Mouse (Mus musculus): ENCODE measurements around the gene Thsd7b. TPM values are rescaled to one million over a fixed set of nuclear protein-coding genes. Genes with fewer than 3 reads are reported as not detected.

The Thsd7b gene
- polyA plus RNA-seq, 2 experiments: 1.1 to 1.8 TPM

DNA sequence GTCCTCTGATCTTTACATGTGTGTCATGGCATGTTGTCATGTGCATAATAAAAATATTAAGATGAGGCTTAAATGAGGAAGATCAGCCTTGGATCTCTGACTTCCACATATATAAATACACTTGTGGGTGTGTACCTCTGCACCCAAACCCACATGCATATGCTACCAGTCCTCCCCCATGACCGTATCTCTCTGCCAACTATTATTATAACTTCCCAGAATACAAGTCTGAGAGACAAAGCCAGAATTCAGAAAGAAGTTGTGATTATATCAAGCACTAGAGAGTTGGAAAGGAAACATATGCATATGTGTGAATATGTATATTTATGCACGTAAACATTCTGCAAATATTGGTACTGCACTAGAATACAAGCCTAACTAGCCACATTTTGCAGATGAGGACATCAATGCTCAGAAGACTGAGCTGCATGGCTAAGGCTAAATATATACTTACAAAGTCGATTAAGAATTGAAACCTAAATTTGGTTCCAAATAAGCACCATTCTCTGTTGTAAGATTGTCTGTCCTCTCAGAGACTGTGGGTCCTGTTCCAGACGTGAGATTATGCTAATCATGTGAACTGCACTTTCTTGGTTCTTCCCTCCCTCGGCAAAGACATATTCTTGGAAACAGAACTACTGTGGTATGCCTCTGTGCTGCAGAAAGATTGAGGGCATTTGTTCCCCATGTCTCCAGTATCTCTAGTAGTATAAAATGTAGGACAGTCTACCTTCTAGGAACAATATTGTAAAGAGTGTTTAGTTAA, 211.3 kb downstream of the Thsd7b start:
- Histone ChIP-seq H3K9me3 (ENCODE audit: control insufficient read depth, low read length) (no peaks in the 10 kb centered on the region), H3K9ac (ENCODE audit: low read depth, low read length, severe bottlenecking) (no peak overlapping the region), H3K4me3 (replicated peaks; ENCODE audit: low read length) (no peak overlapping the region), H3K4me1 (ENCODE audit: control insufficient read depth, insufficient read depth, low read length) (no peaks in the 10 kb centered on the region), H3K27me3 (ENCODE audit: control insufficient read depth, insufficient read depth, low read length) (no peaks in the 10 kb centered on the region), H3K27ac (replicated peaks; ENCODE audit: low read depth, low read length) (no peak overlapping the region), H3K4me2 (replicated peaks; ENCODE audit: low read depth, low read length, severe bottlenecking) (no peak overlapping the region), H3K36me3 (ENCODE audit: control insufficient read depth, insufficient read depth, low read length) (no peaks in the 10 kb centered on the region)
- no peak for DNase-seq (ENCODE audit: low spot score)
- TF ChIP-seq POLR2A (IDR thresholded peaks at IDR 0.05; ENCODE audit: borderline replicate concordance, extremely low read depth, insufficient read depth, insufficient read length): no peak
- WGBS: 78% methylated on average over 5 of the region's 5 CpGs
- no peak for ATAC-seq (ENCODE audit: low FRiP score, low read depth)

DNA sequence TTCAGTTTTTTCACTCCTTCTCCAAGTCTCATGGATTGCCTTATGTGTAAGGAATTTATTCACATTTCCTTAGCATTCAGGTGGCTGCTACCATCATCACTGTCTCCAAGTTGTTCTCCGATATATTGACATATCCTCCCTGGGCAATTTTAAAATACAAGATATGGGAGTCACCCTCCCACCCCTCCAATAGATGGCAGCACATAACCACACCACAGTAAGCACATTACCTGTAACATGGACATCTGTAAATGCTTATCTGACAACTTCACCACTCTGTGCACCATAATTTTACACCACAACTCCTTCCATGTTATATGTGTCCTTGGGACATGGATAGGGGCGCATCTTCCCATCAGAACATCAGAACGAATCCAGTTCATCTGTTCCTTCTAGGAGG, 218.0 kb downstream of the Thsd7b start:
- WGBS: 91% methylated on average over 3 of the region's 3 CpGs
- no peak overlapping the region for H3K9ac ChIP-seq (ENCODE audit: low read depth, low read length, severe bottlenecking)
- no peak for TF ChIP-seq POLR2A (IDR thresholded peaks at IDR 0.05; ENCODE audit: borderline replicate concordance, extremely low read depth, insufficient read depth, insufficient read length)
- no peaks in the 10 kb centered on the region for H3K27me3 ChIP-seq (ENCODE audit: control insufficient read depth, insufficient read depth, low read length)
- ATAC-seq (ENCODE audit: low FRiP score, low read depth): no peak
- no peaks in the 10 kb centered on the region for H3K9me3 ChIP-seq (ENCODE audit: control insufficient read depth, low read length)
- DNase-seq (ENCODE audit: low spot score): no peak
- no peak overlapping the region for H3K4me3 ChIP-seq (replicated peaks; ENCODE audit: low read length)
- H3K36me3 ChIP-seq (ENCODE audit: control insufficient read depth, insufficient read depth, low read length): no peaks in the 10 kb centered on the region
- H3K4me1 ChIP-seq (ENCODE audit: control insufficient read depth, insufficient read depth, low read length): no peaks in the 10 kb centered on the region
- no peak overlapping the region for H3K4me2 ChIP-seq (replicated peaks; ENCODE audit: low read depth, low read length, severe bottlenecking)
- H3K27ac ChIP-seq (replicated peaks; ENCODE audit: low read depth, low read length): no peak overlapping the region

DNA sequence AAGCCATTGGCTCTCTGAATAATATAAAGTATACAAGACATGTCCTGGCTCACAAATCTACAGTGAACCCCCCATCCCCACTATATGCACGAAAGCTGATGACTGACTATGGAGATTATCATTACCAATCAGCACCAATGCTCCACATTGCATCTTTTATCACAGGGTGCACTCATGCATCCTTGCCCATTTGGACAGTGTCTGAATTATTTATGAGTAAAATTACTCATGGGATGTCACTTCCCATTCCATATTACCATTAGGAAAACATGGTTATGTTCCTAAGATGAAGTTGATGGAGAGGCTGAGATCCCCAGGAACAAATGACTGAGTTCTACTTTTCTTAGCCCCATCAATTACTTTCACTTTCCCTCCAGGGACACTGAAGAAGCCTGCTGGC, 220.8 kb downstream of the Thsd7b start:
- Histone ChIP-seq H3K4me1 (ENCODE audit: control insufficient read depth, insufficient read depth, low read length) (no peaks in the 10 kb centered on the region), H3K4me3 (replicated peaks; ENCODE audit: low read length) (no peak overlapping the region), H3K27me3 (ENCODE audit: control insufficient read depth, insufficient read depth, low read length) (no peaks in the 10 kb centered on the region), H3K4me2 (replicated peaks; ENCODE audit: low read depth, low read length, severe bottlenecking) (no peak overlapping the region), H3K36me3 (ENCODE audit: control insufficient read depth, insufficient read depth, low read length) (no peaks in the 10 kb centered on the region), H3K27ac (replicated peaks; ENCODE audit: low read depth, low read length) (no peak overlapping the region), H3K9me3 (ENCODE audit: control insufficient read depth, low read length) (no peaks in the 10 kb centered on the region), H3K9ac (ENCODE audit: low read depth, low read length, severe bottlenecking) (no peak overlapping the region)
- no peak for TF ChIP-seq POLR2A (IDR thresholded peaks at IDR 0.05; ENCODE audit: borderline replicate concordance, extremely low read depth, insufficient read depth, insufficient read length)
- 72% methylated on average over 1 of the region's 1 CpGs for WGBS
- ATAC-seq (ENCODE audit: low FRiP score, low read depth) (no peak), DNase-seq (ENCODE audit: low spot score) (no peak)

DNA sequence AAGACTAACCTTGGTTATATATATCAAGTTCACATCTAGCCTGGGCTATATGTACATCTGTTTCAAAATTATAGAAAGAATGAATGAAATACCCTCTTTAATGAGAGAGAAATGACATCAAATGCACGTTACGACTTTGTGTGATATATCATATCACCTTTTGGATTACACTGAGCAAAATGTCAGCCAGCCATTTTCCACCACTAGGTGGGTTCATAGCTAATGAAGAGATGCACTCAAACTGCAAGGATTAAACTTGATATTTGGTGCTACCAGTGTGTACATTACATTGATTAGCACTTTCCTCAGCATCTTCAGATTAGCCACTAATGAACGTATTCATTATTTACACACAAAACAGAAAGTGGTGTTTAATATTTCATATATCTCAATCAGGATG, 228.6 kb downstream of the Thsd7b start:
- no peaks in the 10 kb centered on the region for H3K27me3 ChIP-seq (ENCODE audit: control insufficient read depth, insufficient read depth, low read length)
- DNase-seq (ENCODE audit: low spot score) (no peak), ATAC-seq (ENCODE audit: low FRiP score, low read depth) (no peak)
- H3K4me3 ChIP-seq (replicated peaks; ENCODE audit: low read length): no peak overlapping the region
- H3K9ac ChIP-seq (ENCODE audit: low read depth, low read length, severe bottlenecking): no peak overlapping the region
- H3K9me3 ChIP-seq (ENCODE audit: control insufficient read depth, low read length): no peaks in the 10 kb centered on the region
- H3K27ac ChIP-seq (replicated peaks; ENCODE audit: low read depth, low read length): no peak overlapping the region
- no peak for TF ChIP-seq POLR2A (IDR thresholded peaks at IDR 0.05; ENCODE audit: borderline replicate concordance, extremely low read depth, insufficient read depth, insufficient read length)
- H3K4me2 ChIP-seq (replicated peaks; ENCODE audit: low read depth, low read length, severe bottlenecking): no peak overlapping the region
- no peaks in the 10 kb centered on the region for H3K4me1 ChIP-seq (ENCODE audit: control insufficient read depth, insufficient read depth, low read length)
- no peaks in the 10 kb centered on the region for H3K36me3 ChIP-seq (ENCODE audit: control insufficient read depth, insufficient read depth, low read length)
- WGBS: 75% methylated on average over 3 of the region's 3 CpGs

DNA sequence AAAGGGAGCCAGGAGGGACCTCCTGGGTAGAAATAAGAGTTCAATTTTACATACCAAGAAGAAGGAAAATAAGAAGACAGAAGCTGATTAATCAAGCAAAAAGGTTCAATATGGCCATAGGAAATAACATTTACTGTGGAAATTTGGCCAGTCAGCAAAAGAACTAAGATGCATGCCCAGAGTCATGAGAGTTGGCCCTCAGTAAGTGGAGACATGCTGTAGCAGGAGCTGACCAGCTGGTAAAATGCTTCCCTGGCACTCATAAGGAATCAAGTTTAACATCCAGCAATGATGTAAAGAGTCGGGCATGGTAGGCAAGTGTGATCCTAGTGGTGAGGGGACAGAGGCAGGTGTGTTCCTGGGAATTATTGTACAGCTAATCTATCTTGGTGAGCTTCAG, 243.3 kb downstream of the Thsd7b start:
- ATAC-seq (ENCODE audit: low FRiP score, low read depth) (no peak), DNase-seq (ENCODE audit: low spot score) (no peak)
- Histone ChIP-seq H3K4me1 (ENCODE audit: control insufficient read depth, insufficient read depth, low read length) (no peaks in the 10 kb centered on the region), H3K36me3 (ENCODE audit: control insufficient read depth, insufficient read depth, low read length) (no peaks in the 10 kb centered on the region), H3K27ac (replicated peaks; ENCODE audit: low read depth, low read length) (no peak overlapping the region), H3K4me3 (replicated peaks; ENCODE audit: low read length) (no peak overlapping the region), H3K9me3 (ENCODE audit: control insufficient read depth, low read length) (no peaks in the 10 kb centered on the region), H3K27me3 (ENCODE audit: control insufficient read depth, insufficient read depth, low read length) (no peaks in the 10 kb centered on the region), H3K9ac (ENCODE audit: low read depth, low read length, severe bottlenecking) (no peak overlapping the region), H3K4me2 (replicated peaks; ENCODE audit: low read depth, low read length, severe bottlenecking) (no peak overlapping the region)
- TF ChIP-seq POLR2A (IDR thresholded peaks at IDR 0.05; ENCODE audit: borderline replicate concordance, extremely low read depth, insufficient read depth, insufficient read length): no peak
- 86% methylated on average over 1 of the region's 1 CpGs for WGBS
